Mouse (Mus musculus) yolk sac, embryonic 10.5 days (tissue): ENCODE measurements around the gene Smarcd2.
"Not testable (repeated sequence)": the region's sequence is repeated elsewhere in the genome, so short reads cannot be mapped to it uniquely, and the experiment has no call there.

Experiments used
- DNase-seq: peaks from one replicate; pipeline ENCODE4 v3.0.0-alpha.2; 2017; ENCODE audit warnings: low spot score

The Smarcd2 gene

DNA sequence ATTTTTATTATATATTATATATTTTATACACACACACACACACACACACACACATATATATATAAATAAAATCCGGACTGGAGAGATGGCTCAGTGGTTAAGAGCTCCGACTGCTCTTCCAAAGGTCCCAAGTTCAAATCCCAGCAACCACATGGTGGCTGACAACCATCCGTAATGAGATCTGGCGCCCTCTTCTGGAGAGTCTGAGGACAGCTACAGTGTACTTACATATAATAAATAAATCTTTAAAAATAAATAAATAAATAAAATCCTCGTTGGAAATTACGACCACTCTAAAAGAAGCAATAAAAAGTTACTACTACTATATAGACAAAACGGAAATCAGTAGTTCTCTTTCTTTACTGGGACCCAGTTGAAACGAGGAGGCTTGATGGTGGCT lies 38.8 kb downstream of the Smarcd2 start:
- DNase-seq, result not testable (repeated sequence)

DNA sequence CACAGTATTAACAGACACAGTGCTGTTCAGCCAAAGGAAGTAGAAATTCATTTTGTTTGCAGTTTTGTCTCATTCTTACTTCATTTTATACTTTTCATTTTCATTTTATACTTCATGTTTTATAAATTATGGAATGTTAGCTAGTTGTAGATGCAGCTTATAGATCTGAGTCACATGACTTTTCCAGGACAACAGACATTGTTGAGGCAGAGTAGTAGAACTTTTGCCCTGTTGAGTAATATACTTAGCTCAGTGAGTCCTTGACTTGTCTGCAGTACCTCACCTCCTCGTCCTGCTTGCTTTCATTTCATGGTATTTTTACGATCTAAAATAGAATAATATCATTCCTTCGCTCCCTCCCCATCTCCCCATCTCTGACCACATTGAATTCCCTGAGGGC lies 52.2 kb downstream of the Smarcd2 start:
- DNase-seq, result no peak

DNA sequence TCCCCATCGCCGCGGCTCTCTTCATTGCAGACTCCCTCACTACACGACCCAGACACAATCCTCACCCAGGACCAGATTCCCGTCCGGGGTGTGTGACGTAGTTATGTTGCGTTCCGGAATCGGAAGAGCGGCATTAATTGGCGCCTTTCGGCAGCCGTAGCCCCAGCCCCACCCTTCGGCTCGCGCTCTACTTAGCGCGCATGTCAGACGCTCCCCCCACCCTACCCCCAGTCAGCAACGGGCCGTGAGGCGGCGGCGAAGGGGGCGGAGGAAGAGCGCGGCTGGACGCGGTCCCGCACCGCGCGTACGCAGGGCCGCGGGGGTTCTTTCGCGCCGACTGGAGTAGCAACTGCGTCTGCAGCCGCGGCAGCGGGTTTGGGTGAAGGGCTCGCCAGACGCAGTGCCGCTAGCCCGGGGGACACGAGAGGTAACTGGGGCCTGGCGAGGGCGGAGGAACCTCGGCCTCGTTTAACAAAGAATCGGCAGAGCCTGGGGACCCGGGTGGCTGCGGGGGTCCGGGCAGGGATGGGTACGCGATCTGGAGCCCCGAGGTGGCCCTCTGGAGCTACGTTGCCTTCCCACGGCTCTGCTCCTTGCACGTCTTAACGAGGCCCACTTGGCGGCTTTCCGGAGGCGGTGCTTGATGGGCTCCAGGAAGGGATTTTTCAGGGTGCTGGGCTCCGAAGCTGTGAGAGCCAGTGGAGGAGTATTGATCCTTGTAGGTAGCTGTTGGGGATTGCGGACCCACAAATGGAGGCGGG lies 55.9 kb downstream of the Smarcd2 start, which contains the start of gene Ddx42:
Gene Ddx42 (plus strand): TSS at position 197 of the 761 bp plus-strand sequence.
- peak; percentile 93 for DNase-seq

DNA sequence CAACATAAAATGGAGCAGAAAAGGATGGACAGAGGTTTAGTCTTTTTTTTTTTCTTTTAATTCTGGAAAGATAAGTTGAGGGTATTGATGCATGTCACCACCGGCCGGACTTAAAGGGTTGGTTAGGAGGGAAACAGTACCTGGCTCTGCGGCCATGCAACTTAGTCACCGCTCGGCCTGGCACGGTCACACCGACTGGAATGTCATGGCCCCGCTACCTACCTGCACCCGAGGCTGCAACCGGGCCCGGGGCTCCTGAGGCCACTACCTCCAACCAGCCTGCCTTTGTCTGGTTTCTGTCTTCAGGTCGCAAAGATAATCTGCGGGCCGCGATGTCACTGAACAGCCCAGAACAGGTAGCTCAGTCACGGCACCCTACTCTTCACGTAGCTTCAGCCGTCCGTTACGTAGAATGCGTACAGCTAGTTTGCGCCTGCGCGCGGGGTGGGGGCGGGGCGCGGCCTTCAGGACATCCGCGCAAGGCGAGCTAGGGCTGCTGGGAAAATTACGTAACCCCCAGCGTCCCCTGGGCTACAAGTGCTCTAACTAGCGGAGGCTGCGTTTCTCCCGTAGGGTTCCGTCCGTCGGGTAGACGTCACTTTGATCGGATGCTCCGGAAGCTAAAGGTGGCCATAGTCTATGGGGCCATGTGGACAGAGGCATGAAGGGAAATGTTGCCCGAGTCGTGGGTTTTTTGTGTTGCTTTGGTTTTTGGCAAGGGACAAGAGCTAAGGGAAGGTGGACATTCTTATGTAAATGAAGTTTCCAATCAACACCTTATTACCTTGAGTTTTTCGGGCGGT lies 56.6 kb downstream of the Smarcd2 start, which contains the start of gene Ccdc47:
Gene Ccdc47 (minus strand): TSS at position 418 of the 803 bp plus-strand sequence.
- peak; percentile 97 for DNase-seq

DNA sequence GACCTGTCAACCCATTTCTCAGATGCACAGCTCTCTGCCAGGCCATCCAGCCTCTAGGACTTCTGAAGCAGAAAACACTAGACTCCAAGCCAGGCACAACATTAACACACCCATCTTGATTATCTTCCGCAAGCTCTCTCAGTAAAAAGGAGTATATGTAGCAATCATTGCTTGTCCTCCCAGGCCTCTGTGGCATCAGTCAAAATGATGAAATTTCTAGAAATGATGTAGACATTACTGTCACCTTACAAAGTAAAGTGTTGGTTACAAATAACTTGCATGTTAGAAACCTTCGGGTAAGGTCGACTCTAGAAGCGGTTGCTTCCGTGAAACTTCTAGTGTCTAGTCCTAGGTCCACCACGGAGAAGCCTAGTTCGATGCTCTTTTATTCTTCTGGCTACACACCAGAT lies 57.3 kb downstream of the Smarcd2 start:
- no peak for DNase-seq

DNA sequence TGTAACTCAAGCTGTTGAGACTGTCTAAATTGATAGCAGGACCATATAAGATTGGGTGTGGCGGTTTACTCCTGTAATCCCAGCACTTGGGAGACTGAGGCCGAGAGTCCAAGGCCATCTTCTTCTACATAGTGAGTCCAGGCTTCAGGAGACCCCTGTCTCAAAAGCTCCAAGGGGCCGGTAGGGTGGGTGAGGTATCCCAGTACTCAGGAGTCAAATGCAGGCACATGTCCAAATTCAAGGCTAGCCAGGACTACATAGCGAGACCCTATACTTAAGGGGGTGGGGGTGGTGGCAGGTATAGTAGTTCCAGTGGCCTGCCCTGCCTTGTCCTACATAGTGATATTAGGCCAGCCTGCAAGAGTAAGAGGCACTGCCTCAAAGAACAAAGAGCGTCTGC lies 57.9 kb downstream of the Smarcd2 start:
- DNase-seq, result no peak
